Mouse (Mus musculus): Measurements from ENCODE around the gene Ptprd. TPM values are rescaled to one million over a fixed set of nuclear protein-coding genes. Genes with fewer than 3 reads are reported as not detected.
A peak's percentile ranks its signal among the peaks of the same experiment; 100 is the strongest.

Gene Ptprd
- polyA plus RNA-seq, 1 experiment from 2014 or later, result 31.2 TPM

DNA sequence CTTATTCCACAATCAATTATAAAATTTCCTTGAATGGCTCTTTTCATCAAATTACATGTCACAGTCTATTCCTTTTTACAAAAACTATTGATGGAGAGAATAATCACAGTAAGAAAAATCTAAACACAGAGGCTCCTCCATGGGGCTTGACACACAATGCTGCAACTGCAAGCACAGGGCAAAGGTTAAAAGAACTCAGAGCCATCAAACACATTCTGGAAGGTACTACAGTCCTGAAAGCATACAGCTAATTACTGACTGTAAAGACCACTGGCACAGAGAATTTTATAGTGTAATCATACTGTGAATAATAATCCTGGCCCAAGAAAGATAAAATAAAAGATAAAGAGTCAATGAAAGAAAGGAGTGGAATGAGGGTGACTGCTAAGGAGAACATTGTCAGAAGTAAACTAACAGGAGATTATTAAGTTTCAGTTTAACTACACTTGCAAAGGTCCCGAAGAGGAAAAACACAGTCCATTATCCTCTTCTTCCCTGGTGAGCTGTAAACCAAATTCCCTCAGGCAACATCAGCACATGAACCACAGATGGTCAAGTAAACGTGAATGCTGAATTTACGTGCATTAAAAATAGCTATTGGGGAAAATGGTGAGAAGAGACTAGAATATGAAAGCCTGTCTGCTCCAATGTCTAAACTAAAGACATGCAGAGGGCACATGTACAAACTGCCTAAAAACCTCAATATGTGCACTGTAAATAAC is 1861.4 kb downstream of the Ptprd start:
- Histone ChIP-seq H3K4me3 (no peak overlapping the region), H3K9ac (no peak overlapping the region), H3K4me2 (no peak overlapping the region), H3K9me3 (no peaks in the 10 kb centered on the region), H3K27ac (no peak overlapping the region), H3K4me1 (peaks cover 6% of the 10 kb centered on the region), H3K36me3 (no peaks in the 10 kb centered on the region), H3K27me3 (no peaks in the 10 kb centered on the region)
- no peak for ATAC-seq (ENCODE audit: insufficient number of reproducible peaks, low FRiP score, low TSS enrichment, low read depth)
- WGBS, result 15% methylated on average over 3 of the region's 3 CpGs

DNA sequence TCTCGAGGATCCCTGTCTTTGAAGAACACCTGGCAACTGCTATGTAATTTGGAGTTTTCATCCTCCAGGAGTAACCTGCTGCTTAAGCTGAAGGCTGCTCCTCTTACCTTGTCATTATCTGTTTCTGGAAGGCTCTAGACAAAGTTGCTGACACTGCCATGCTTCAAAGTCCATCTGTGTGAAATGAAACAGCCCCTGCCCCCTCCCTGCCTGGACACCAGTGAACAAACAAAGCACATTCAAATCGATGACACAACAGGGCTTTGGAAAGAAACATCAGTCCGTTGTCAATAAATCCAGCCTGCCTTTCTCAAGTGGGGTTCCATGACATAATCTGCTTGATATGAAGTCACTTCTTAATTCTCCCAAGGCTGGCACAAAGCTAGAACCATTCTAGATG is 1867.7 kb downstream of the Ptprd start:
- Histone ChIP-seq H3K9me3 (no peaks in the 10 kb centered on the region), H3K27ac (no peak overlapping the region), H3K4me1 (no peaks in the 10 kb centered on the region), H3K4me2 (no peak overlapping the region), H3K4me3 (no peak overlapping the region), H3K9ac (no peak overlapping the region), H3K36me3 (no peaks in the 10 kb centered on the region), H3K27me3 (no peaks in the 10 kb centered on the region)
- WGBS, result 70% methylated on average over 3 of the region's 3 CpGs
- ATAC-seq (ENCODE audit: insufficient number of reproducible peaks, low FRiP score, low TSS enrichment, low read depth), result no peak

GRCm38 (mm10) chr4:76337926-76338325 is 1873.8 kb downstream of the Ptprd start:
- H3K4me2 ChIP-seq, result no peak overlapping the region
- no peak for ATAC-seq (ENCODE audit: insufficient number of reproducible peaks, low FRiP score, low TSS enrichment, low read depth)
- H3K4me3 ChIP-seq, result no peak overlapping the region
- no peaks in the 10 kb centered on the region for H3K36me3 ChIP-seq
- no peak overlapping the region for H3K9ac ChIP-seq
- no peak overlapping the region for H3K27ac ChIP-seq
- H3K9me3 ChIP-seq, result no peaks in the 10 kb centered on the region
- H3K27me3 ChIP-seq, result no peaks in the 10 kb centered on the region
- WGBS, result 61% methylated on average over 1 of the region's 1 CpGs
- no peaks in the 10 kb centered on the region for H3K4me1 ChIP-seq

DNA sequence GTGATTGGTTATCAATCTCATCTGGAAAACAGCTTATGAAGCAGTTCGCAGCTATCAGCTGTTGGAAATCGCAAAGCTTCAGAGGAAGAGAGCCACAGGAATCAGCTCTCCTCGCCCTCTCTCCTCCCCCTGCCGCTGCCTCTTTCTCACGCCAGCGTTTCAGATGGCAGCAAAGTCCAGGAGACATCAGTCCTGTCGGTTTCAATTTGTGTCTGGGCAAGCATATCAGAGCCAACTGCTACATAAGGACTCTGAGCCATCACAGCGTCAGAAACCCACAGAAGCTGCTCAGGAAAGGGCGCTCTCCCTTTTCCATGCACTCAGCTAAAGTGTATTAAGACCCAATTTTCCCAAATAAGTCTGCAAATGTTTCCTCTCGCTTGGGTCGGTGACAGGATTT is 1884.4 kb downstream of the Ptprd start:
- no peaks in the 10 kb centered on the region for H3K27me3 ChIP-seq
- no peak for ATAC-seq (ENCODE audit: insufficient number of reproducible peaks, low FRiP score, low TSS enrichment, low read depth)
- peak overlapping the region; percentile 40 for H3K4me2 ChIP-seq
- 21% methylated on average over 11 of the region's 11 CpGs for WGBS
- H3K27ac ChIP-seq, result peak overlapping the region; percentile 43; the same call in 1 of the 2 replicates
- H3K36me3 ChIP-seq, result no peaks in the 10 kb centered on the region
- no peaks in the 10 kb centered on the region for H3K9me3 ChIP-seq
- no peak overlapping the region for H3K9ac ChIP-seq
- peaks cover 16% of the 10 kb centered on the region for H3K4me1 ChIP-seq
- H3K4me3 ChIP-seq, result peak overlapping the region; percentile 21

DNA sequence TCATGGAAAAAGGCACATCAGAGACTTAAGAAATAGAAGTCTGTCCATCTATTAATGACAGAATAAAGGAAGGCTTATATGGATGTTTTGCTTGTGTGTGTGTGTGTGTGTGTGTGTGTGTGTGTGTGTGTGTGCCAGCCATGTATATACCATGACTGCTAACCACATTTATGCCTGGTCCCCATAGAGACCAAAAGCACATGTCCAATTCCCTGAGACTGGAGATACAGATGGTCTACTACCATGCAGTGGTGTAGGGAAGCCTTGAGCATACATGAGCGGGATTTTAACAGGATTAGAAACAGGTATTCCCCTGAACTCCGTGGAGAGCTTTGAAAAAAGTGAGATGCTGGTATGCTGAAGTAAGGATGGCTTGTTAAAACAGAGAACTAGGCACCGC is 1886.1 kb downstream of the Ptprd start:
- Histone ChIP-seq H3K9ac (no peak overlapping the region), H3K36me3 (no peaks in the 10 kb centered on the region), H3K27me3 (no peaks in the 10 kb centered on the region), H3K4me2 (no peak overlapping the region), H3K27ac (no peak overlapping the region), H3K4me3 (no peak overlapping the region), H3K4me1 (peaks cover 16% of the 10 kb centered on the region), H3K9me3 (no peaks in the 10 kb centered on the region)
- no peak for ATAC-seq (ENCODE audit: insufficient number of reproducible peaks, low FRiP score, low TSS enrichment, low read depth)
- 81% methylated on average over 3 of the region's 3 CpGs for WGBS

DNA sequence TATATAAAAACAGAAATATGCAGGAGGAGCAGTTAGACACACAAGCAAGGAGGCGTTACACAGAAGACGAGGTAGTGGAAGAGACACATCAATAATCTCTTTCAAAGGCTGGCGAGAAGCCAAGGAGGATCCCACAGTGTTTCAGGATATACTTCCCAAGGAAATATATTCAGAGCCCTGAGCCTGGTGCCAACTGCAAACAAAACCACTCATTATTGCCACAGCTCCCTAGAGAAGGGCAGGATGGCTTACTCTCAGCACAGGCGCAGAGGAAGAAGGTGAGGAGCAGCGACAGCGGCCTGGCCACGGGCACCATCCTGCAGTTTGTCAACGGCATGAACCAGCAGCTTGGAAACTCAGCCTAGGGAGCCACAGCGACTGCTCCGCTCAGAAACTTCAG is 1886.8 kb downstream of the Ptprd start:
- H3K4me2 ChIP-seq, result no peak overlapping the region
- no peak overlapping the region for H3K4me3 ChIP-seq
- H3K9me3 ChIP-seq, result no peaks in the 10 kb centered on the region
- H3K9ac ChIP-seq, result no peak overlapping the region
- no peaks in the 10 kb centered on the region for H3K27me3 ChIP-seq
- WGBS, result 56% methylated on average over 10 of the region's 10 CpGs
- H3K27ac ChIP-seq, result 0 out of 2 replicates have a peak overlapping the region, but pooled peaks have one; percentile 11
- no peak for ATAC-seq (ENCODE audit: insufficient number of reproducible peaks, low FRiP score, low TSS enrichment, low read depth)
- no peaks in the 10 kb centered on the region for H3K36me3 ChIP-seq
- H3K4me1 ChIP-seq, result peaks cover 16% of the 10 kb centered on the region

DNA sequence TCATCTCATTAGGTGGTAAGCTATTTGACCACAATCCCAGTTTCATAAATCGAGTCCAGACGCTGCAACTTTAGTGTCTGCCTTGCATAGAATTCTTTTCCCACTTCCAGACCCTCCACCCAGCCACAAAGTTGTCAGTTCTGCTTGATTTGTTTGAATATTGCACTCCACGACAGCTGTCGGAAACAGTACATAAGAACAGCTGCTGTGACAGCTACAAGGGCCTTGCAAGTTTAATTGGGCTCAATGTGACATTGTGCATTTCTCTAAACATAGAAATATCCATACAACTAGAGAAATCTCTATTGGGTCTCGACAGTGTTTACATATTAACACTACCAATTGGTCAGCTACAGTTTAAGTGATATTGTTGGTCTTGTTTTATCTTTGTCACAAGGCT is 1887.3 kb downstream of the Ptprd start:
- no peak overlapping the region for H3K27ac ChIP-seq
- no peak for ATAC-seq (ENCODE audit: insufficient number of reproducible peaks, low FRiP score, low TSS enrichment, low read depth)
- H3K4me1 ChIP-seq, result peaks cover 16% of the 10 kb centered on the region
- H3K4me3 ChIP-seq, result no peak overlapping the region
- H3K36me3 ChIP-seq, result no peaks in the 10 kb centered on the region
- H3K4me2 ChIP-seq, result no peak overlapping the region
- H3K9ac ChIP-seq, result no peak overlapping the region
- no peaks in the 10 kb centered on the region for H3K27me3 ChIP-seq
- no peaks in the 10 kb centered on the region for H3K9me3 ChIP-seq
- WGBS, result 40% methylated on average over 5 of the region's 5 CpGs

DNA sequence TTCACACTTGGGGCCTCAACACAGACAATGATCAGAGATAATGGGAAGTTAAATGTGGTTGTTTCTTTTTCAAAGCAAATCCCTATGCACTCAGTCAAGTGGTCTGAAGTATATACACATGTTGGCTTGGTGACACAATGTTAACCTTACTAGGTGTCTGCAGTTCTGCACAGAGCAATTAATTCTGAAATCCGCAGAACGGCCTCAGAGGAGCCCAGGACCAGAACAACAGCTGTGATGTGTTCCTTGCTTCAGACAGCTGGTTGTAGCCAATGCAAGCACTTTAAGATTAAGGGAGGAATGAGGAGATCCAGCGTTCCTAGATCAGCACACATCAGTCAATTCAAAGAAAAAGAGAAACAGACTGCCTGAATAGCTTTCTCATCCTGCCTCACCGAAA is 1891.9 kb downstream of the Ptprd start:
- H3K9ac ChIP-seq, result no peak overlapping the region
- no peaks in the 10 kb centered on the region for H3K27me3 ChIP-seq
- H3K4me3 ChIP-seq, result no peak overlapping the region
- no peaks in the 10 kb centered on the region for H3K9me3 ChIP-seq
- H3K36me3 ChIP-seq, result no peaks in the 10 kb centered on the region
- WGBS, result 52% methylated on average over 4 of the region's 4 CpGs
- H3K4me1 ChIP-seq, result peaks cover 4% of the 10 kb centered on the region; the same call in 1 of the 2 replicates
- H3K27ac ChIP-seq, result no peak overlapping the region
- H3K4me2 ChIP-seq, result no peak overlapping the region
- no peak for ATAC-seq (ENCODE audit: insufficient number of reproducible peaks, low FRiP score, low TSS enrichment, low read depth)

DNA sequence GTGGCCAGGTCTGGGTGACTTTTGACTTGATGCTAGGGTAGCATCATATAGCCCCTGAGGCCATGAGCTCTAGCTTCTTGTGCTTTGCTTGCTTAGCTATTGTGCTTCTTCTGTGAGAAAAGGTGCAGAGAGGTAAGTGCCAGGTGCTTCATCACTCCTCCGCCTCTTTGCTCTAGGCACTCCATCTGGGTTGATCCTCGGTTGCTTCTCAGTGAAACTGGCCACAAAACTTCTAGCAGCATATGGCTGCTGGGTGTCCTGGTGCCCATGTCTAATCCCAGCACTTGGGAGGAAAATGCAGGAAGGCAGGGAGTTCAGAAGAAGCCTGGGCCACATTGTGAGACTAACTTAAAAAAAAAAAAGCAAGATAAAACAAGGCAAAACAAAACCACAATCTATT is 1895.8 kb downstream of the Ptprd start:
- WGBS, result 89% methylated on average over 2 of the region's 2 CpGs
- no peaks in the 10 kb centered on the region for H3K4me1 ChIP-seq
- H3K27me3 ChIP-seq, result no peaks in the 10 kb centered on the region
- H3K9me3 ChIP-seq, result no peaks in the 10 kb centered on the region
- H3K9ac ChIP-seq, result no peak overlapping the region
- no peak for ATAC-seq (ENCODE audit: insufficient number of reproducible peaks, low FRiP score, low TSS enrichment, low read depth)
- H3K4me3 ChIP-seq, result no peak overlapping the region
- H3K36me3 ChIP-seq, result no peaks in the 10 kb centered on the region
- H3K27ac ChIP-seq, result no peak overlapping the region
- no peak overlapping the region for H3K4me2 ChIP-seq

- ATAC-seq (ENCODE audit: insufficient number of reproducible peaks, low FRiP score, low TSS enrichment, low read depth), result no peak
- 68% methylated on average over 3 of the region's 3 CpGs for WGBS
- no peaks in the 10 kb centered on the region for H3K36me3 ChIP-seq
Measured at GRCm38 (mm10) chr4:76313749-76314148, 1898.0 kb downstream of the Ptprd start.

GRCm38 (mm10) chr4:76312593-76312992 is 1899.2 kb downstream of the Ptprd start:
- H3K4me2 ChIP-seq, result no peak overlapping the region
- H3K27me3 ChIP-seq, result no peaks in the 10 kb centered on the region
- no peaks in the 10 kb centered on the region for H3K9me3 ChIP-seq
- no peaks in the 10 kb centered on the region for H3K4me1 ChIP-seq
- no peaks in the 10 kb centered on the region for H3K36me3 ChIP-seq
- 86% methylated on average over 3 of the region's 3 CpGs for WGBS
- H3K27ac ChIP-seq, result no peak overlapping the region
- no peak overlapping the region for H3K9ac ChIP-seq
- no peak for ATAC-seq (ENCODE audit: insufficient number of reproducible peaks, low FRiP score, low TSS enrichment, low read depth)
- H3K4me3 ChIP-seq, result no peak overlapping the region

More at GRCm38 (mm10) chr4:76313749-76314148, 1898.0 kb downstream of the Ptprd start:
- Histone ChIP-seq H3K4me1 (no peaks in the 10 kb centered on the region), H3K4me3 (no peak overlapping the region), H3K27me3 (no peaks in the 10 kb centered on the region), H3K4me2 (no peak overlapping the region), H3K9me3 (no peaks in the 10 kb centered on the region), H3K27ac (no peak overlapping the region), H3K9ac (no peak overlapping the region)

DNA sequence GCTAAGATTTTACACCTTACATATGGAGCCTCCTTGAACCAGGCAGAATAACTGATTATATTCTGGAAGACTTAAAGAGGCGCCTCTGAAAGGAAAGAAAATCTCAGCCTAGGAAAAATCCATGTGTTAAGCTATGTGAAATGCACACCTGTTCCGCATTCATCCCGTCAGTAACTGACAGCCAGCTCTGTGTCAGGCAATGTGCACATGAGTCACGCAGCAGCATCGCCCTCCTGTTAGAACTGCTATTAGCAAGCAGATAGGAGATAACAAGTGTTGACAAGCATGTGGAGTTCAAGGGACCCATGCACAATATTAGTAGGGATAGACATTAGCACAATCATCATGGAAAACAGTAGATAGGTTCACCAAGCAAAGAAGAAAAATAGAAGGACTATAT is 1905.8 kb downstream of the Ptprd start:
- 65% methylated on average over 5 of the region's 5 CpGs for WGBS
- no peak overlapping the region for H3K27ac ChIP-seq
- no peak overlapping the region for H3K4me2 ChIP-seq
- H3K36me3 ChIP-seq, result no peaks in the 10 kb centered on the region
- no peaks in the 10 kb centered on the region for H3K9me3 ChIP-seq
- H3K9ac ChIP-seq, result no peak overlapping the region
- no peaks in the 10 kb centered on the region for H3K4me1 ChIP-seq
- H3K27me3 ChIP-seq, result no peaks in the 10 kb centered on the region
- no peak overlapping the region for H3K4me3 ChIP-seq
- no peak for ATAC-seq (ENCODE audit: insufficient number of reproducible peaks, low FRiP score, low TSS enrichment, low read depth)

- no peak for ATAC-seq (ENCODE audit: insufficient number of reproducible peaks, low FRiP score, low TSS enrichment, low read depth)
- Histone ChIP-seq H3K9me3 (no peaks in the 10 kb centered on the region), H3K4me2 (no peak overlapping the region), H3K4me3 (no peak overlapping the region), H3K27ac (no peak overlapping the region), H3K9ac (no peak overlapping the region), H3K36me3 (no peaks in the 10 kb centered on the region), H3K4me1 (0 out of 2 replicates have a peak, but pooled peaks cover 2% of the 10 kb centered on the region), H3K27me3 (no peaks in the 10 kb centered on the region)
- 55% methylated on average over 3 of the region's 3 CpGs for WGBS
Measured at GRCm38 (mm10) chr4:76297375-76297774, 1914.4 kb downstream of the Ptprd start.
